7 mouse cellular contexts compared by ENCODE assay signal in the genomic region with DNA sequence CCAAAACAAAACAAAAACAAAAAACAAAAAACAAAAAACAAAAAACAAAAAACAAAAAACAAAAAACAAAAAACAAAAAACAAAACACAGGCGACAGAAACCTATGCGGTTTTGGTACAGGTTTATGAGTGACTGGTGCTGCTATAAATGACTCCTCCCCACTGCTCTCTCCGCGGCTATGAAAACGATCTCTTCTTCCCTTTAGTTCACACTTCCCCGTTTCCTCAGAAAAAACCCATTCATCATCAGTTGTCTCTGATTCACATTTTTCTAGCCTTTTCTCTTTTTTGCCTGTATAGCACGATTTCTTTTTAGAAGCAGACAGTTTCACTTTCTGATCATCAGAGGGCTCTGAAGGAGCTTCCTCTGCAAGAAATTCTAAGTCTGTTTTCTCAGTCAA.
DNase-seq lines count a peak whose midpoint lies in the region; ATAC-seq and TF ChIP-seq lines count a peak whose summit lies in the region.
"Not testable (repeated sequence)": the region's sequence is repeated elsewhere in the genome, so short reads cannot be mapped to it uniquely, and the experiment has no call there.

No protein-coding gene starts in this region.

- not testable (repeated sequence) for TF ChIP-seq EP300 in ES-Bruce4 (IDR thresholded peaks at IDR 0.05; ENCODE audit: insufficient read depth, low read depth, low read length)

- not testable (repeated sequence) for H3K9me3 ChIP-seq in ES-Bruce4 (replicated peaks; ENCODE audit: control insufficient read depth, insufficient read depth, low read length, poor library complexity, severe bottlenecking); megakaryocyte, embryonic 14.5 days

- not testable (repeated sequence) for H3K9ac ChIP-seq in ES-Bruce4 (ENCODE audit: low read depth, poor library complexity, severe bottlenecking)

- H3K4me3 ChIP-seq in ES-Bruce4 (ENCODE audit: low read depth, low read length); myocyte: not testable (repeated sequence)
- H3K4me3 ChIP-seq in brown adipose tissue, adult 24 weeks (ENCODE audit: insufficient read depth, low read depth, low read length): peak overlapping the region; percentile 14; the same call in 1 of the 2 replicates
- peak overlapping the region; percentile 64 for H3K4me3 ChIP-seq in megakaryocyte, embryonic 14.5 days (replicated peaks)

- peak; percentile 69 for DNase-seq in A20 (ENCODE audit: low read depth, low spot score)
- peak; percentile 24 for DNase-seq in R1 (ENCODE audit: low read depth, low spot score)

- H3K27ac ChIP-seq in ES-Bruce4 (ENCODE audit: insufficient read depth, low read length): peak overlapping the region; percentile 28; the same call in 1 of the 2 replicates
- H3K27ac ChIP-seq in brown adipose tissue, adult 24 weeks (replicated peaks; ENCODE audit: low read depth, low read length): not testable (repeated sequence)

- H3K36me3 ChIP-seq in ES-Bruce4 (ENCODE audit: control insufficient read depth, insufficient read depth, low read length, poor library complexity, severe bottlenecking); megakaryocyte, embryonic 14.5 days (replicated peaks; ENCODE audit: low read length); myocyte (ENCODE audit: control insufficient read depth, insufficient read depth): not testable (repeated sequence)

- TF ChIP-seq POLR2A in ES-Bruce4 (IDR thresholded peaks at IDR 0.05; ENCODE audit: insufficient read depth, low read length); myocyte (IDR thresholded peaks at IDR 0.05; ENCODE audit: insufficient read length, low read depth): not testable (repeated sequence)

- H3K27me3 ChIP-seq in ES-Bruce4 (ENCODE audit: control insufficient read depth, insufficient read depth, low read length, poor library complexity, severe bottlenecking); megakaryocyte, embryonic 14.5 days (replicated peaks); myocyte (ENCODE audit: control insufficient read depth, insufficient read depth, insufficient read length): not testable (repeated sequence)

- not testable (repeated sequence) for H3K4me1 ChIP-seq in ES-Bruce4 (ENCODE audit: control insufficient read depth, insufficient read depth, low read length); brown adipose tissue, adult 24 weeks (ENCODE audit: control insufficient read depth, insufficient read depth, insufficient read length, low read length); megakaryocyte, embryonic 14.5 days

- H3K4me2 ChIP-seq in myocyte (ENCODE audit: low read depth): peak overlapping the region; percentile 24

- not testable (repeated sequence) for TF ChIP-seq CTCF in ES-Bruce4 (IDR thresholded peaks at IDR 0.05; ENCODE audit: low read depth, low read length)

- ATAC-seq in granulocyte monocyte progenitor cell, adult 5-6 weeks (replicated peaks; ENCODE audit: poor library complexity, severe bottlenecking): peak; percentile 61

- not testable (repeated sequence) for H3K79me2 ChIP-seq in myocyte (ENCODE audit: control insufficient read depth, insufficient read depth)

- not testable (repeated sequence) for H3ac ChIP-seq in myocyte (ENCODE audit: control insufficient read depth, insufficient read length)
